Mouse (Mus musculus) CH12.LX (cell line): ENCODE results near the gene Jak1. TPM values are rescaled to one million over a fixed set of nuclear protein-coding genes. Genes with fewer than 3 reads are reported as not detected.

ENCODE experiments used
- DNase-seq: peaks from one replicate; pipeline ENCODE4 v3.0.0-alpha.2; 2013; ENCODE audit errors: extremely low read depth
- H3K27ac ChIP-seq: 2 replicates; pipeline ENCODE4 v1.5.1; 2012; ENCODE audit warnings: low read depth, mild to moderate bottlenecking, control low read depth, moderate library complexity; ENCODE audit not compliant: insufficient read depth
- H3K27me3 ChIP-seq: replicated peaks from 2 replicates; pipeline ENCODE3; 2012; ENCODE audit warnings: inconsistent platforms
- H3K36me3 ChIP-seq, 2 experiments: replicated peaks in 1 of 2; 2 replicates each; pipeline versions ENCODE3 to v1.6.1; 2012; ENCODE audit warnings: inconsistent platforms in 1 of 2, low read length in 1 of 2, mild to moderate bottlenecking in 1 of 2, mixed read lengths in 1 of 2, moderate library complexity in 1 of 2; ENCODE audit not compliant: control insufficient read depth in 1 of 2, insufficient read depth in 1 of 2
- H3K4me1 ChIP-seq, 2 experiments: 2 replicates each; pipeline ENCODE4 v1.6.1; 2012; ENCODE audit warnings: inconsistent platforms in 1 of 2, moderate library complexity in 1 of 2; ENCODE audit not compliant: insufficient read depth in 2 of 2, control insufficient read depth in 1 of 2
- H3K4me2 ChIP-seq: 2 replicates; pipeline ENCODE4 v1.6.1; 2012; ENCODE audit warnings: low read depth, mild to moderate bottlenecking, control low read depth; ENCODE audit not compliant: poor library complexity, insufficient read depth, severe bottlenecking
- H3K4me3 ChIP-seq, 3 experiments: fragments of 150-350 bp in 1 of 3; sonication (generic) in 1 of 3; replicated peaks in 1 of 3; 2 replicates each; pipeline versions ENCODE3 to v1.5.1; 2011 to 2012; ENCODE audit warnings: low read depth in 2 of 3, low read length in 2 of 3, mild to moderate bottlenecking in 2 of 3, moderate library complexity in 2 of 3, control low read depth in 1 of 3, improper control_type of control experiment in 1 of 3, inconsistent platforms in 1 of 3, mixed read lengths in 1 of 3; ENCODE audit not compliant: poor library complexity in 1 of 3
- H3K79me2 ChIP-seq: replicated peaks from 2 replicates; pipeline ENCODE4 v1.6.1; 2012; ENCODE audit warnings: mild to moderate bottlenecking, moderate library complexity; ENCODE audit not compliant: control insufficient read depth, poor library complexity, insufficient read depth, severe bottlenecking; ENCODE audit errors: extremely low read depth
- H3K9ac ChIP-seq: 2 replicates; pipeline ENCODE4 v1.6.1; 2012; ENCODE audit warnings: low read depth, mild to moderate bottlenecking, control low read depth, moderate library complexity; ENCODE audit not compliant: insufficient read depth
- H3K9me3 ChIP-seq: replicated peaks from 2 replicates; pipeline ENCODE3; 2012; ENCODE audit warnings: low read length, inconsistent platforms, mixed read lengths
- BHLHE40 ChIP-seq: IDR thresholded peaks from 2 replicates; pipeline ENCODE4 v1.6.1; 2011; ENCODE audit warnings: mild to moderate bottlenecking, low read depth, low read length, improper control_type of control experiment
- CHD2 ChIP-seq: IDR thresholded peaks from 2 replicates; pipeline ENCODE4 v1.6.1; 2011; ENCODE audit warnings: low read length, improper control_type of control experiment
- GABPA ChIP-seq: IDR thresholded peaks from 2 replicates; pipeline ENCODE4 v1.6.1; 2012; ENCODE audit warnings: low read depth, low read length, improper control_type of control experiment, inconsistent platforms; ENCODE audit not compliant: insufficient replicate concordance
- HCFC1 ChIP-seq: IDR thresholded peaks from 2 replicates; pipeline ENCODE4 v1.6.1; 2012; ENCODE audit warnings: low read depth, mild to moderate bottlenecking, inconsistent platforms, low read length, improper control_type of control experiment
- JUN ChIP-seq: IDR thresholded peaks from 2 replicates; pipeline ENCODE4 v1.6.1; 2011; ENCODE audit warnings: low read depth, mild to moderate bottlenecking, low read length, improper control_type of control experiment, moderate library complexity; ENCODE audit not compliant: insufficient read depth
- KAT2A ChIP-seq: IDR thresholded peaks from 2 replicates; pipeline ENCODE4 v1.6.1; 2012; ENCODE audit warnings: low read length, improper control_type of control experiment, inconsistent platforms; ENCODE audit not compliant: insufficient replicate concordance
- MEF2A ChIP-seq: IDR thresholded peaks from 2 replicates; pipeline ENCODE4 v1.6.1; 2014; ENCODE audit warnings: low read depth, mild to moderate bottlenecking, inconsistent platforms, low read length, improper control_type of control experiment, borderline replicate concordance
- MXI1 ChIP-seq: IDR thresholded peaks from 2 replicates; pipeline ENCODE4 v1.6.1; 2011; ENCODE audit warnings: mild to moderate bottlenecking, low read depth, low read length, improper control_type of control experiment
- MYC ChIP-seq: IDR thresholded peaks from 2 replicates; pipeline ENCODE4 v1.6.1; 2011; ENCODE audit warnings: low read depth, mild to moderate bottlenecking, improper control_type of control experiment, low read length
- NELFE ChIP-seq: IDR thresholded peaks from 2 replicates; pipeline ENCODE4 v1.6.1; 2011; ENCODE audit warnings: low read depth, low read length, improper control_type of control experiment
- NRF1 ChIP-seq: IDR thresholded peaks from 2 replicates; pipeline ENCODE4 v1.6.1; 2014; ENCODE audit warnings: low read depth, mild to moderate bottlenecking, inconsistent platforms, low read length, improper control_type of control experiment, moderate library complexity
- POLR2AphosphoS2 ChIP-seq: IDR thresholded peaks from 2 replicates; pipeline ENCODE4 v1.6.1; 2011; ENCODE audit warnings: low read depth, low read length, improper control_type of control experiment
- TCF12 ChIP-seq: IDR thresholded peaks from 2 replicates; pipeline ENCODE4 v1.6.1; 2014; ENCODE audit warnings: low read depth, mild to moderate bottlenecking, inconsistent platforms, low read length, improper control_type of control experiment
- UBTF ChIP-seq: IDR thresholded peaks from 2 replicates; pipeline ENCODE4 v1.6.1; 2012; ENCODE audit warnings: low read depth, mild to moderate bottlenecking, inconsistent platforms, low read length, improper control_type of control experiment, moderate library complexity
- USF1 ChIP-seq: IDR thresholded peaks from 2 replicates; pipeline ENCODE4 v1.6.1; 2014; ENCODE audit warnings: low read depth, mild to moderate bottlenecking, inconsistent platforms, low read length, improper control_type of control experiment
- USF2 ChIP-seq: conservative IDR thresholded peaks from 2 replicates; pipeline ENCODE4 v1.6.1; 2011; ENCODE audit warnings: low read depth, low read length, improper control_type of control experiment
- dilution Hi-C: fragments of 300-500 bp; cut with MboI; formaldehyde crosslinking; loops from 2 replicates; pipeline ENCODE4 v1.14.3; 2020; ENCODE audit warnings: low sequenced_read_pairs; ENCODE audit not compliant: extremely low pct_unique_long_range_greater_than_20kb, extremely low pct_ligation_motif_present
- in situ Hi-C: fragments of 300-500 bp; cut with MboI; formaldehyde crosslinking; loops from 3 replicates; pipeline ENCODE4 v1.14.3; 2019; ENCODE audit warnings: low sequenced_read_pairs, low pct_ligation_motif_present, low pct_unique_long_range_greater_than_20kb, mixed read lengths
- polyA plus RNA-seq: library from polyadenylated mRNA; unstranded; fragments of >175 nt; gene quantifications from 2 replicates; pipeline ENCODE4 v1.2.1, GENCODE M21; 2012; ENCODE audit warnings: low read depth; ENCODE audit not compliant: insufficient read length
- total RNA-seq, 2 experiments: library from RNA; depleted of rRNA; stranded (reverse); fragments of 300-350 nt in 1 of 2; fragments of >200 nt in 1 of 2; gene quantifications; 2 replicates each; pipeline ENCODE4 v1.2.3; 2012 to 2014

Gene Jak1
- total and polyA plus RNA-seq, 3 experiments, result 28.6 to 51.4 (median 33.9) TPM

- H3K4me1 ChIP-seq, result no peaks in the 10 kb centered on the region
- H3K27ac ChIP-seq, result no peak overlapping the region
- H3K27me3 ChIP-seq, result no peaks in the 10 kb centered on the region
- no peaks in the 10 kb centered on the region for H3K36me3 ChIP-seq
- no peak overlapping the region for H3K9ac ChIP-seq
- TF ChIP-seq NRF1 (no peak), CHD2 (no peak), MXI1 (no peak), TCF12 (no peak), GABPA (no peak), USF2 (no peak), JUN (no peak), USF1 (no peak), KAT2A (no peak), NELFE (no peak), POLR2AphosphoS2 (no peak), HCFC1 (no peak), UBTF (no peak), MYC (no peak), MEF2A (no peak), BHLHE40 (no peak)
- H3K4me3 ChIP-seq, result no peak overlapping the region
- dilution Hi-C loops, result no loop called here
- in situ Hi-C loops, result no loop called here
- no peak overlapping the region for H3K4me2 ChIP-seq
- no peaks in the 10 kb centered on the region for H3K9me3 ChIP-seq
- DNase-seq, result no peak
- no peaks in the 10 kb centered on the region for H3K79me2 ChIP-seq
Measured at GRCm38 (mm10) chr4:101107122-101107521, 158.0 kb downstream of the Jak1 start.

Other genes starting within 250 kb of the Jak1 start
- not detected in 2 replicates for gene Gm10577, start 244.6 kb downstream of the Jak1 start, total RNA-seq (2012; rRNA removed)
- not detected in 2 replicates for gene Gm10577, start 244.6 kb downstream of the Jak1 start, total RNA-seq (2014; rRNA removed)
- gene Gm10577, start 244.6 kb downstream of the Jak1 start, polyA plus RNA-seq, result not detected in 2 replicates
- 0.04 TPM in 1 of 2 replicates, not detected in the other for gene Raver2, start 196.3 kb downstream of the Jak1 start, total RNA-seq (2012; rRNA removed)
- 0.07 TPM in 1 of 2 replicates, not detected in the other for gene Raver2, start 196.3 kb downstream of the Jak1 start, total RNA-seq (2014; rRNA removed)
- 0.05 TPM in 1 of 2 replicates, not detected in the other for gene Raver2, start 196.3 kb downstream of the Jak1 start, polyA plus RNA-seq
- 12.5 and 23.0 TPM in 2 replicates for gene Ak4, start 154.0 kb upstream of the Jak1 start, total RNA-seq (2012; rRNA removed)
- 42.4 and 49.4 TPM in 2 replicates for gene Ak4, start 154.0 kb upstream of the Jak1 start, total RNA-seq (2014; rRNA removed)
- gene Ak4, start 154.0 kb upstream of the Jak1 start, polyA plus RNA-seq, result 10.6 and 11.8 TPM in 2 replicates
- gene Dnajc6, start 231.4 kb upstream of the Jak1 start, total RNA-seq (2012; rRNA removed), result not detected in 2 replicates
- gene Dnajc6, start 231.4 kb upstream of the Jak1 start, total RNA-seq (2014; rRNA removed), result not detected in 2 replicates
- not detected in 2 replicates for gene Dnajc6, start 231.4 kb upstream of the Jak1 start, polyA plus RNA-seq